Mouse (Mus musculus) CH12.LX (cell line): ENCODE measurements around the gene Abcd2. TPM values are rescaled to one million over a fixed set of nuclear protein-coding genes. Genes with fewer than 3 reads are reported as not detected.

Experiments
- DNase-seq: peaks from one replicate; pipeline ENCODE4 v3.0.0-alpha.2; 2013; ENCODE audit errors: extremely low read depth
- H3K27ac ChIP-seq: 2 replicates; pipeline ENCODE4 v1.5.1; 2012; ENCODE audit warnings: low read depth, mild to moderate bottlenecking, control low read depth, moderate library complexity; ENCODE audit not compliant: insufficient read depth
- H3K27me3 ChIP-seq: replicated peaks from 2 replicates; pipeline ENCODE3; 2012; ENCODE audit warnings: inconsistent platforms
- H3K36me3 ChIP-seq, 2 experiments: replicated peaks in 1 of 2; 2 replicates each; pipeline versions ENCODE3 to v1.6.1; 2012; ENCODE audit warnings: inconsistent platforms in 1 of 2, low read length in 1 of 2, mild to moderate bottlenecking in 1 of 2, mixed read lengths in 1 of 2, moderate library complexity in 1 of 2; ENCODE audit not compliant: control insufficient read depth in 1 of 2, insufficient read depth in 1 of 2
- H3K4me1 ChIP-seq, 2 experiments: 2 replicates each; pipeline ENCODE4 v1.6.1; 2012; ENCODE audit warnings: inconsistent platforms in 1 of 2, moderate library complexity in 1 of 2; ENCODE audit not compliant: insufficient read depth in 2 of 2, control insufficient read depth in 1 of 2
- H3K4me2 ChIP-seq: 2 replicates; pipeline ENCODE4 v1.6.1; 2012; ENCODE audit warnings: low read depth, mild to moderate bottlenecking, control low read depth; ENCODE audit not compliant: poor library complexity, insufficient read depth, severe bottlenecking
- H3K4me3 ChIP-seq, 3 experiments: fragments of 150-350 bp in 1 of 3; sonication (generic) in 1 of 3; replicated peaks in 1 of 3; 2 replicates each; pipeline versions ENCODE3 to v1.5.1; 2011 to 2012; ENCODE audit warnings: low read depth in 2 of 3, low read length in 2 of 3, mild to moderate bottlenecking in 2 of 3, moderate library complexity in 2 of 3, control low read depth in 1 of 3, improper control_type of control experiment in 1 of 3, inconsistent platforms in 1 of 3, mixed read lengths in 1 of 3; ENCODE audit not compliant: poor library complexity in 1 of 3
- H3K79me2 ChIP-seq: replicated peaks from 2 replicates; pipeline ENCODE4 v1.6.1; 2012; ENCODE audit warnings: mild to moderate bottlenecking, moderate library complexity; ENCODE audit not compliant: control insufficient read depth, poor library complexity, insufficient read depth, severe bottlenecking; ENCODE audit errors: extremely low read depth
- H3K9ac ChIP-seq: 2 replicates; pipeline ENCODE4 v1.6.1; 2012; ENCODE audit warnings: low read depth, mild to moderate bottlenecking, control low read depth, moderate library complexity; ENCODE audit not compliant: insufficient read depth
- H3K9me3 ChIP-seq: replicated peaks from 2 replicates; pipeline ENCODE3; 2012; ENCODE audit warnings: low read length, inconsistent platforms, mixed read lengths
- BHLHE40 ChIP-seq: IDR thresholded peaks from 2 replicates; pipeline ENCODE4 v1.6.1; 2011; ENCODE audit warnings: mild to moderate bottlenecking, low read depth, low read length, improper control_type of control experiment
- CHD2 ChIP-seq: IDR thresholded peaks from 2 replicates; pipeline ENCODE4 v1.6.1; 2011; ENCODE audit warnings: low read length, improper control_type of control experiment
- ELF1 ChIP-seq: IDR thresholded peaks from 2 replicates; pipeline ENCODE4 v1.6.1; 2014; ENCODE audit warnings: low read depth, mild to moderate bottlenecking, inconsistent platforms, low read length, improper control_type of control experiment
- GABPA ChIP-seq: IDR thresholded peaks from 2 replicates; pipeline ENCODE4 v1.6.1; 2012; ENCODE audit warnings: low read depth, low read length, improper control_type of control experiment, inconsistent platforms; ENCODE audit not compliant: insufficient replicate concordance
- JUN ChIP-seq: IDR thresholded peaks from 2 replicates; pipeline ENCODE4 v1.6.1; 2011; ENCODE audit warnings: low read depth, mild to moderate bottlenecking, low read length, improper control_type of control experiment, moderate library complexity; ENCODE audit not compliant: insufficient read depth
- KAT2A ChIP-seq: IDR thresholded peaks from 2 replicates; pipeline ENCODE4 v1.6.1; 2012; ENCODE audit warnings: low read length, improper control_type of control experiment, inconsistent platforms; ENCODE audit not compliant: insufficient replicate concordance
- MAZ ChIP-seq: IDR thresholded peaks from 2 replicates; pipeline ENCODE4 v1.6.1; 2012; ENCODE audit warnings: low read depth, mild to moderate bottlenecking, inconsistent platforms, low read length, improper control_type of control experiment, moderate library complexity
- MEF2A ChIP-seq: IDR thresholded peaks from 2 replicates; pipeline ENCODE4 v1.6.1; 2014; ENCODE audit warnings: low read depth, mild to moderate bottlenecking, inconsistent platforms, low read length, improper control_type of control experiment, borderline replicate concordance
- NRF1 ChIP-seq: IDR thresholded peaks from 2 replicates; pipeline ENCODE4 v1.6.1; 2014; ENCODE audit warnings: low read depth, mild to moderate bottlenecking, inconsistent platforms, low read length, improper control_type of control experiment, moderate library complexity
- RAD21 ChIP-seq: IDR thresholded peaks from 2 replicates; pipeline ENCODE4 v1.6.1; 2011; ENCODE audit warnings: low read depth, mild to moderate bottlenecking, low read length, improper control_type of control experiment, moderate library complexity
- USF1 ChIP-seq: IDR thresholded peaks from 2 replicates; pipeline ENCODE4 v1.6.1; 2014; ENCODE audit warnings: low read depth, mild to moderate bottlenecking, inconsistent platforms, low read length, improper control_type of control experiment
- ZKSCAN1 ChIP-seq: IDR thresholded peaks from 2 replicates; pipeline ENCODE4 v1.6.1; 2012; ENCODE audit warnings: low read depth, inconsistent platforms, low read length, improper control_type of control experiment, borderline replicate concordance
- ZMIZ1 ChIP-seq: IDR thresholded peaks from 2 replicates; pipeline ENCODE4 v1.6.1; 2012; ENCODE audit warnings: low read depth, mild to moderate bottlenecking, inconsistent platforms, low read length, improper control_type of control experiment
- dilution Hi-C: fragments of 300-500 bp; cut with MboI; formaldehyde crosslinking; loops from 2 replicates; pipeline ENCODE4 v1.14.3; 2020; ENCODE audit warnings: low sequenced_read_pairs; ENCODE audit not compliant: extremely low pct_unique_long_range_greater_than_20kb, extremely low pct_ligation_motif_present
- in situ Hi-C: fragments of 300-500 bp; cut with MboI; formaldehyde crosslinking; loops from 3 replicates; pipeline ENCODE4 v1.14.3; 2019; ENCODE audit warnings: low sequenced_read_pairs, low pct_ligation_motif_present, low pct_unique_long_range_greater_than_20kb, mixed read lengths
- polyA plus RNA-seq: library from polyadenylated mRNA; unstranded; fragments of >175 nt; gene quantifications from 2 replicates; pipeline ENCODE4 v1.2.1, GENCODE M21; 2012; ENCODE audit warnings: low read depth; ENCODE audit not compliant: insufficient read length
- total RNA-seq, 2 experiments: library from RNA; depleted of rRNA; stranded (reverse); fragments of 300-350 nt in 1 of 2; fragments of >200 nt in 1 of 2; gene quantifications; 2 replicates each; pipeline ENCODE4 v1.2.3; 2012 to 2014

The Abcd2 gene
- total and polyA plus RNA-seq, 3 experiments, result not detected

- Histone ChIP-seq H3K9me3 (peaks cover 56% of the 10 kb centered on the region), H3K79me2 (no peaks in the 10 kb centered on the region), H3K27ac (no peak overlapping the region), H3K36me3 (no peaks in the 10 kb centered on the region), H3K4me1 (no peaks in the 10 kb centered on the region), H3K4me3 (no peak overlapping the region), H3K27me3 (no peaks in the 10 kb centered on the region), H3K4me2 (no peak overlapping the region), H3K9ac (no peak overlapping the region)
- in situ Hi-C loops, result no loop called here
- dilution Hi-C loops, result no loop called here
- TF ChIP-seq MAZ (no peak), GABPA (no peak), JUN (no peak), ZKSCAN1 (no peak), USF1 (no peak), ELF1 (no peak)
- no peak for DNase-seq
These were observed 5.2 kb downstream of the Abcd2 start for GRCm38 (mm10) chr15:91186358-91186757.

- Histone ChIP-seq H3K4me1 (no peaks in the 10 kb centered on the region), H3K9ac (no peak overlapping the region), H3K4me3 (no peak overlapping the region), H3K79me2 (no peaks in the 10 kb centered on the region), H3K27ac (no peak overlapping the region), H3K9me3 (peaks cover 41% of the 10 kb centered on the region), H3K4me2 (no peak overlapping the region)
- dilution Hi-C loops, result no loop called here
- no peak for DNase-seq
- TF ChIP-seq KAT2A (no peak), MEF2A (no peak), RAD21 (no peak), ZMIZ1 (no peak), BHLHE40 (no peak), CHD2 (no peak), NRF1 (no peak)
- TF ChIP-seq, all 38 proteins: peak for 0
- in situ Hi-C loops, result no loop called here
- no peaks in the 10 kb centered on the region for H3K27me3 ChIP-seq
- H3K36me3 ChIP-seq, result no peaks in the 10 kb centered on the region
These were observed 11.5 kb downstream of the Abcd2 start for GRCm38 (mm10) chr15:91179911-91180622.
